Mouse (Mus musculus): ENCODE measurements around the gene Fnbp1. TPM values are rescaled to one million over a fixed set of nuclear protein-coding genes. Genes with fewer than 3 reads are reported as not detected.

Gene Fnbp1
- total and polyA plus RNA-seq, 2 experiments from 2014 or later: 22.1 to 30.7 TPM

DNA sequence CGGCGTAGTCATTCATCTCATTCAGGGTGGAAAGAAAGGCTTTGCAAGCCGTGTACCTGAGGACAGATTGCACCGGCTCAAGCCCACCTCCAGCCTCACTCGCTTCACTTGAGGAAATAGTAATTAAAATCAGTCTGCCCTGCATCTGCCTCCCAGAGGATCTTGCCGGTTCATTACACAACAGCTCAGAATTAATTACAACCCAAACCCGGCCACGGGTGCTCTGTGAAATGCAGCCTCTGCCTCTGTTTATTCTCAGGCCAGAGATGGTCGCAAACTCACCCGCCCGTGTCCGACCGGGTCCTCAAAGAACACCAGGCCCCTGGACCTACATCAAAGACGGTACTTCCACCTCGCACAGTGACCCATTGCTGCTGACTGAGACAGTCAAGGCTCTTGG lies 45.7 kb downstream of the Fnbp1 start:
- ATAC-seq (ENCODE audit: low FRiP score) (no peak), DNase-seq (ENCODE audit: low spot score) (no peak)
- WGBS: 65% methylated on average over 15 of the region's 15 CpGs
- H3K9ac ChIP-seq (replicated peaks; ENCODE audit: low read length, poor library complexity, severe bottlenecking): no peak overlapping the region
- no peaks in the 10 kb centered on the region for H3K9me3 ChIP-seq (ENCODE audit: low read length)
- no peak for TF ChIP-seq CTCF (IDR thresholded peaks at IDR 0.05)
- H3K36me3 ChIP-seq (ENCODE audit: insufficient read depth, low read length): peaks cover 10% of the 10 kb centered on the region; the same call in 1 of the 2 replicates
- no peak overlapping the region for H3K27ac ChIP-seq (ENCODE audit: low read depth, low read length)
- no peaks in the 10 kb centered on the region for H3K4me1 ChIP-seq (ENCODE audit: insufficient read depth, low read length)
- no peaks in the 10 kb centered on the region for H3K27me3 ChIP-seq (ENCODE audit: insufficient read depth, low read length)
- no peak overlapping the region for H3K4me3 ChIP-seq (ENCODE audit: low read depth, low read length)
- H3K4me2 ChIP-seq (ENCODE audit: low read depth, low read length, poor library complexity, severe bottlenecking): no peak overlapping the region

DNA sequence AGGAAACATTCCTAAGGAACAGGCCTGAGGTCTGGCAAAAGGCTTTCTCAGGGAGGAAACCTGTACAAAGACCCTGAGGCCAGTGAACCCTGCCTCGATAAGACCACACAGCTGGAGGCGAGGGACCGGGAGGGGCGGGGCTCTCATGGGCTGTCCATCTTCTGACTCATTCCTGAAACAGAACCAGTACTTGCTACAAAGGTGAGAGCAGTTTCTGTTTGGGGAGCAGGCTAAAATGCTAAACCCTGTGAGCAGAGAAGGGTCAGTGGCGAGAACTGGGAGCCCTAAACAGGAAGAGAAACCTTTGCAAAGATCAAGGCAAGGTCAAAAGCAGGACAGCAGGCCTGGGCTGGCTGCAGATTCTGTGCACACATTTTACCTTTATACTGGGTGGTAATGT lies 47.2 kb downstream of the Fnbp1 start:
- no peaks in the 10 kb centered on the region for H3K27me3 ChIP-seq (ENCODE audit: insufficient read depth, low read length)
- DNase-seq (ENCODE audit: low spot score): no peak
- H3K4me3 ChIP-seq (ENCODE audit: low read depth, low read length): no peak overlapping the region
- H3K4me2 ChIP-seq (ENCODE audit: low read depth, low read length, poor library complexity, severe bottlenecking): no peak overlapping the region
- no peaks in the 10 kb centered on the region for H3K4me1 ChIP-seq (ENCODE audit: insufficient read depth, low read length)
- TF ChIP-seq CTCF (IDR thresholded peaks at IDR 0.05): no peak
- H3K9me3 ChIP-seq (ENCODE audit: low read length): no peaks in the 10 kb centered on the region
- H3K36me3 ChIP-seq (ENCODE audit: insufficient read depth, low read length): peaks cover 13% of the 10 kb centered on the region; the same call in 1 of the 2 replicates
- H3K27ac ChIP-seq (ENCODE audit: low read depth, low read length): no peak overlapping the region
- H3K9ac ChIP-seq (replicated peaks; ENCODE audit: low read length, poor library complexity, severe bottlenecking): no peak overlapping the region
- no peak for ATAC-seq (ENCODE audit: low FRiP score)
- 56% methylated on average over 5 of the region's 5 CpGs for WGBS

DNA sequence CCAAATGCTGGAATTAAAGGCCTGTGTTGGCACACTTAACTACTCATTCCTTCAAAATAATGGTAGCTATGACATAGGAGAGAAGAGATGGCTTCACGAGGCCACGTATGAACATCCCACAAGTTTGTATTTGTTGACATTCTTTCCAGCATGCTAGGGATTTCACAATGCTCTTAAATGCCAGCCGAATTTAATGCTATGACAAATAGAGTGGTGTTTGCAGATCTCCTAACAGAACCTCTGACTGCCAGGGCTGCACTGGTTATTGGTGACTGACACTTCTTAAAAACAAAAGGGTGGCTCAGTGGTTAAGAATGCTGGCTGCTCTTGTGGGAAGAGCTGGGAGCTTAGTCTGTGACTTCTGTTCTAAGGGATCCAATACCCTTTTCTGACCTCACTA lies 48.9 kb downstream of the Fnbp1 start:
- no peak for ATAC-seq (ENCODE audit: low FRiP score)
- no peak for TF ChIP-seq CTCF (IDR thresholded peaks at IDR 0.05)

DNA sequence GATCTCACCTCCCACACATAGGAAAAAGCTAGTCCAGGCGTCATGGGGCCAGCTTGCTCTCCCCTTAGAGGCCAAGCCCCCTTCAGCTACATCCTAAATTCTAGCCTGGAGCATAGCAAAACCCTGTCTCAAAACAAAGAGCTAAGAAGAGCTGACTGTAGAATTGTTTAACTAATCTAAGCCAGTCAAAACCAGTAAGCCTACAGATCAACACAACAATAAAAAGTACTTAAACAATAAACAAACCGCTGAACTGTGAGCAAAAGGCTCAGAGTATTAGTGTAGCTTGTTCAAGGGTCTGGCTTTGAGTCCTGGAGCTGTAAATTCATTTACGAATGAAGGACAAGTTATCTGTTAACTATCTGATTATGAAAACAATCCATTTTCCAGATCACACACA lies 50.6 kb downstream of the Fnbp1 start:
- Histone ChIP-seq H3K9ac (replicated peaks; ENCODE audit: low read length, poor library complexity, severe bottlenecking) (no peak overlapping the region), H3K27ac (ENCODE audit: low read depth, low read length) (no peak overlapping the region), H3K9me3 (ENCODE audit: low read length) (no peaks in the 10 kb centered on the region), H3K4me3 (ENCODE audit: low read depth, low read length) (no peak overlapping the region), H3K4me1 (ENCODE audit: insufficient read depth, low read length) (no peaks in the 10 kb centered on the region), H3K36me3 (ENCODE audit: insufficient read depth, low read length) (peaks cover 13% of the 10 kb centered on the region; the same call in 1 of the 2 replicates), H3K4me2 (ENCODE audit: low read depth, low read length, poor library complexity, severe bottlenecking) (no peak overlapping the region), H3K27me3 (ENCODE audit: insufficient read depth, low read length) (no peaks in the 10 kb centered on the region)
- 51% methylated on average over 3 of the region's 3 CpGs for WGBS
- ATAC-seq (ENCODE audit: low FRiP score) (no peak), DNase-seq (ENCODE audit: low spot score) (no peak)
- TF ChIP-seq CTCF (IDR thresholded peaks at IDR 0.05): no peak

More for the DNA sequence above, 48.9 kb downstream of the Fnbp1 start:
- H3K4me2 ChIP-seq (ENCODE audit: low read depth, low read length, poor library complexity, severe bottlenecking): no peak overlapping the region
- no peaks in the 10 kb centered on the region for H3K9me3 ChIP-seq (ENCODE audit: low read length)
- no peak overlapping the region for H3K27ac ChIP-seq (ENCODE audit: low read depth, low read length)
- no peaks in the 10 kb centered on the region for H3K27me3 ChIP-seq (ENCODE audit: insufficient read depth, low read length)
- DNase-seq (ENCODE audit: low spot score): no peak
- H3K36me3 ChIP-seq (ENCODE audit: insufficient read depth, low read length): peaks cover 13% of the 10 kb centered on the region; the same call in 1 of the 2 replicates
- WGBS: 93% methylated on average over 3 of the region's 3 CpGs
- no peaks in the 10 kb centered on the region for H3K4me1 ChIP-seq (ENCODE audit: insufficient read depth, low read length)
- H3K9ac ChIP-seq (replicated peaks; ENCODE audit: low read length, poor library complexity, severe bottlenecking): no peak overlapping the region
- H3K4me3 ChIP-seq (ENCODE audit: low read depth, low read length): no peak overlapping the region

DNA sequence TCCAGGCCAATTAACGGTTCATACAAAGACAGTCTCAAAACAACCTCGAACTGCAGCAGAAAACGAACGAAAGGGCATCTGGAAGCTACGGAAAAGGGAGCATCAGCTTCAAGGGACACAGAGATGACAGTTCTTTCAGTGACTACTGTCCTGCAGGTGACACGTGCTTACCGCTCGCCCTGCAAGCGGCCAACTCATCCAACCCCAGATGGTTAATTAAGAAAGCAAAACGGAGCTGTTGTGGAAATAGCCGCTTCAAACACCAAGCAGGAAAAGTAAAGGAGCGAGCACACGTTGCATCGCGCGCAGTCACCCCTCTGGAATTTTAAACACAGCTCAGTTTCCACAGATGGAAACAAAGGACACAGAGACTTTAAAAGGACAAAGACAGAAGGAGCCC lies 52.2 kb downstream of the Fnbp1 start:
- Histone ChIP-seq H3K36me3 (ENCODE audit: insufficient read depth, low read length) (peaks cover 3% of the 10 kb centered on the region; the same call in 1 of the 2 replicates), H3K4me3 (ENCODE audit: low read depth, low read length) (no peak overlapping the region), H3K9ac (replicated peaks; ENCODE audit: low read length, poor library complexity, severe bottlenecking) (no peak overlapping the region), H3K27me3 (ENCODE audit: insufficient read depth, low read length) (no peaks in the 10 kb centered on the region), H3K4me2 (ENCODE audit: low read depth, low read length, poor library complexity, severe bottlenecking) (no peak overlapping the region), H3K27ac (ENCODE audit: low read depth, low read length) (no peak overlapping the region), H3K4me1 (ENCODE audit: insufficient read depth, low read length) (no peaks in the 10 kb centered on the region), H3K9me3 (ENCODE audit: low read length) (no peaks in the 10 kb centered on the region)
- WGBS: 68% methylated on average over 16 of the region's 16 CpGs
- no peak for DNase-seq (ENCODE audit: low spot score)
- ATAC-seq (ENCODE audit: low FRiP score): no peak
- TF ChIP-seq CTCF (IDR thresholded peaks at IDR 0.05): no peak

DNA sequence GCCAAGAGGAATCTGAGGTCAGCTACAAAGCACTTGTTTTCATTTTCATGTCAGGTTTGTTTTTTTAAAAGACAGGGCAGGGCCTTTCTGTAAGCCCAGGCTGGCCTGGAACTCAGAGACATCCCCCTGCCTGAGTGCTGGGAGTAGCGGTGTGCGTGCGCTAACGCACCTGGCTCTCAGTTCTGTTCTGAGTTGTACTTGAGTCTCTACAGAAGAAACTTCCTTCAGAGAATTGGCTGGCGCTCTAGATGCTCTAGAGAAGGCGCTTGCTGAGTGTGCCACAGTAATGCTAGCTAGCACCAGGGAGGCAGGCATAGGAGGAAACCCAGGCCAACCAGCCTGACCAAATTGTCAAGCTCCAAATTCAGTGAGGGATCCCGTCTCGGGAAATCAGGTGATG lies 52.9 kb downstream of the Fnbp1 start:
- Histone ChIP-seq H3K9ac (replicated peaks; ENCODE audit: low read length, poor library complexity, severe bottlenecking) (no peak overlapping the region), H3K27me3 (ENCODE audit: insufficient read depth, low read length) (no peaks in the 10 kb centered on the region), H3K4me2 (ENCODE audit: low read depth, low read length, poor library complexity, severe bottlenecking) (no peak overlapping the region), H3K4me3 (ENCODE audit: low read depth, low read length) (no peak overlapping the region), H3K4me1 (ENCODE audit: insufficient read depth, low read length) (no peaks in the 10 kb centered on the region), H3K9me3 (ENCODE audit: low read length) (no peaks in the 10 kb centered on the region), H3K36me3 (ENCODE audit: insufficient read depth, low read length) (peaks cover 8% of the 10 kb centered on the region), H3K27ac (ENCODE audit: low read depth, low read length) (no peak overlapping the region)
- WGBS: 88% methylated on average over 8 of the region's 8 CpGs
- DNase-seq (ENCODE audit: low spot score) (no peak), ATAC-seq (ENCODE audit: low FRiP score) (no peak)
- TF ChIP-seq CTCF (IDR thresholded peaks at IDR 0.05): no peak

Data from midbrain, postnatal 0 days (tissue).